Mouse (Mus musculus) kidney, embryonic 14.5 days (tissue): ENCODE data around the gene Wdr18. TPM values are rescaled to one million over a fixed set of nuclear protein-coding genes. Genes with fewer than 3 reads are reported as not detected.
A peak's percentile ranks its signal among the peaks of the same experiment; 100 is the strongest.

Source experiments
- ATAC-seq: fragments of 200-750 bp; cut with Nextera tagmentation; 2 replicates; pipeline ENCODE4 v1.8.0; 2017; ENCODE audit warnings: moderate number of reproducible peaks, mild to moderate bottlenecking, moderate TSS enrichment, moderate library complexity; ENCODE audit not compliant: low FRiP score, low TSS enrichment
- H3K27ac ChIP-seq: fragments of 300-500 bp; sonication (generic); 2 replicates; pipeline ENCODE4 v1.5.1; 2014; ENCODE audit warnings: low read depth, mild to moderate bottlenecking, low read length, moderate library complexity, mixed read lengths
- H3K27me3 ChIP-seq: fragments of 300-500 bp; sonication (generic); 2 replicates; pipeline ENCODE4 v1.6.1; 2014; ENCODE audit warnings: mild to moderate bottlenecking, low read length; ENCODE audit not compliant: control insufficient read depth, insufficient read depth
- H3K36me3 ChIP-seq: fragments of 300-500 bp; sonication (generic); 2 replicates; pipeline ENCODE4 v1.6.1; 2014; ENCODE audit warnings: low read length, mixed read lengths; ENCODE audit not compliant: control insufficient read depth, insufficient read depth
- H3K4me1 ChIP-seq: fragments of 300-500 bp; sonication (generic); 2 replicates; pipeline ENCODE4 v1.6.1; 2014; ENCODE audit warnings: low read length, mixed read lengths; ENCODE audit not compliant: control insufficient read depth, insufficient read depth
- H3K4me2 ChIP-seq: fragments of 300-500 bp; sonication (generic); replicated peaks from 2 replicates; pipeline ENCODE4 v1.6.1; 2014; ENCODE audit warnings: low read depth, mild to moderate bottlenecking, low read length
- H3K4me3 ChIP-seq: fragments of 300-500 bp; sonication (generic); 2 replicates; pipeline ENCODE4 v1.5.1; 2014; ENCODE audit warnings: mild to moderate bottlenecking, low read length
- H3K9ac ChIP-seq: fragments of 300-500 bp; sonication (generic); 2 replicates; pipeline ENCODE4 v1.6.1; 2014; ENCODE audit warnings: low read depth, mild to moderate bottlenecking, low read length, moderate library complexity
- H3K9me3 ChIP-seq: fragments of 300-500 bp; sonication (generic); 2 replicates; pipeline ENCODE4 v1.6.1; 2016; ENCODE audit warnings: low read length; ENCODE audit not compliant: control insufficient read depth
- WGBS: fragments of 180-500 bp; shearing (Covaris S2); extraction: QIAGEN DNeasy Blood & Tissue Kit; methylation state at CpG from one replicate; pipeline ENCODE4 v1.1.7; 2014; 5-methylcytosine and 5-hydroxymethylcytosine counted together
- polyA plus RNA-seq: library from polyadenylated mRNA; unstranded; fragments of >200 nt; fragmentation: Nextera tagmentation; extraction: Ambion mirVana; gene quantifications from 2 replicates; pipeline ENCODE4 v1.2.1, GENCODE M21; 2014

The Wdr18 gene
- polyA plus RNA-seq, 1 experiment from 2014 or later, result 132 TPM

GRCm38 (mm10) chr10:79931797-79932196, 28.2 kb upstream of the Wdr18 start:
- no peak overlapping the region for H3K4me3 ChIP-seq
- peaks cover 31% of the 10 kb centered on the region for H3K36me3 ChIP-seq
- no peak overlapping the region for H3K9ac ChIP-seq
- H3K27me3 ChIP-seq, result no peaks in the 10 kb centered on the region
- 81% methylated on average over 9 of the region's 9 CpGs for WGBS
- H3K9me3 ChIP-seq, result no peaks in the 10 kb centered on the region
- H3K4me1 ChIP-seq, result peaks cover 65% of the 10 kb centered on the region
- H3K4me2 ChIP-seq, result 0 out of 2 replicates have a peak overlapping the region, but pooled peaks have one; percentile 8
- ATAC-seq, result no peak
- H3K27ac ChIP-seq, result peak overlapping the region; percentile 53; the same call in 1 of the 2 replicates

GRCm38 (mm10) chr10:79932736-79933135, 27.2 kb upstream of the Wdr18 start:
- H3K9ac ChIP-seq, result peak overlapping the region; percentile 23; the same call in 1 of the 2 replicates
- H3K4me1 ChIP-seq, result peaks cover 75% of the 10 kb centered on the region
- H3K27ac ChIP-seq, result peak overlapping the region; percentile 53
- H3K4me3 ChIP-seq, result no peak overlapping the region
- 11% methylated on average over 8 of the region's 8 CpGs for WGBS
- H3K4me2 ChIP-seq, result peak overlapping the region; percentile 30
- H3K36me3 ChIP-seq, result peaks cover 41% of the 10 kb centered on the region
- H3K27me3 ChIP-seq, result no peaks in the 10 kb centered on the region
- H3K9me3 ChIP-seq, result no peaks in the 10 kb centered on the region
- peak; percentile 44 for ATAC-seq

GRCm38 (mm10) chr10:79933145-79933679, 26.7 kb upstream of the Wdr18 start:
- Histone ChIP-seq H3K4me2 (no peak overlapping the region), H3K4me3 (no peak overlapping the region), H3K4me1 (peaks cover 79% of the 10 kb centered on the region), H3K27me3 (no peaks in the 10 kb centered on the region), H3K36me3 (peaks cover 46% of the 10 kb centered on the region), H3K27ac (peak overlapping the region; percentile 53), H3K9me3 (no peaks in the 10 kb centered on the region), H3K9ac (0 out of 2 replicates have a peak overlapping the region, but pooled peaks have one; percentile 18)
- WGBS, result 63% methylated on average over 9 of the region's 9 CpGs
- ATAC-seq, result no peak

GRCm38 (mm10) chr10:79933861-79934260, 26.1 kb upstream of the Wdr18 start:
- no peak overlapping the region for H3K27ac ChIP-seq
- H3K4me1 ChIP-seq, result peaks cover 80% of the 10 kb centered on the region
- WGBS, result 77% methylated on average over 6 of the region's 6 CpGs
- H3K9ac ChIP-seq, result no peak overlapping the region
- no peaks in the 10 kb centered on the region for H3K9me3 ChIP-seq
- H3K4me2 ChIP-seq, result no peak overlapping the region
- peaks cover 47% of the 10 kb centered on the region for H3K36me3 ChIP-seq
- no peak for ATAC-seq
- H3K4me3 ChIP-seq, result no peak overlapping the region
- H3K27me3 ChIP-seq, result no peaks in the 10 kb centered on the region

- Histone ChIP-seq H3K4me1 (peaks cover 75% of the 10 kb centered on the region), H3K27me3 (no peaks in the 10 kb centered on the region), H3K4me3 (no peak overlapping the region), H3K9ac (no peak overlapping the region), H3K27ac (no peak overlapping the region), H3K9me3 (no peaks in the 10 kb centered on the region), H3K4me2 (no peak overlapping the region), H3K36me3 (peaks cover 47% of the 10 kb centered on the region)
- ATAC-seq, result no peak
- WGBS, result 61% methylated on average over 13 of the region's 13 CpGs
Measured at GRCm38 (mm10) chr10:79934272-79934721, 25.7 kb upstream of the Wdr18 start.

- H3K36me3 ChIP-seq, result peaks cover 52% of the 10 kb centered on the region
- peaks cover 70% of the 10 kb centered on the region for H3K4me1 ChIP-seq
- WGBS, result 83% methylated on average over 16 of the region's 16 CpGs
- no peaks in the 10 kb centered on the region for H3K27me3 ChIP-seq
- peak overlapping the region; percentile 18; the same call in 1 of the 2 replicates for H3K27ac ChIP-seq
- no peak overlapping the region for H3K4me3 ChIP-seq
- no peak overlapping the region for H3K9ac ChIP-seq
- H3K9me3 ChIP-seq, result no peaks in the 10 kb centered on the region
- no peak overlapping the region for H3K4me2 ChIP-seq
- no peak for ATAC-seq
Measured at GRCm38 (mm10) chr10:79934794-79935569, 25.0 kb upstream of the Wdr18 start.

GRCm38 (mm10) chr10:79936284-79936910, 23.6 kb upstream of the Wdr18 start:
- WGBS, result 59% methylated on average over 10 of the region's 10 CpGs
- Histone ChIP-seq H3K4me1 (peaks cover 71% of the 10 kb centered on the region), H3K9ac (no peak overlapping the region), H3K27ac (peak overlapping the region; percentile 14; the same call in 1 of the 2 replicates), H3K36me3 (peaks cover 52% of the 10 kb centered on the region; the same call in 1 of the 2 replicates), H3K4me3 (no peak overlapping the region), H3K9me3 (no peaks in the 10 kb centered on the region), H3K27me3 (no peaks in the 10 kb centered on the region), H3K4me2 (no peak overlapping the region)
- no peak for ATAC-seq

- Histone ChIP-seq H3K27ac (peak overlapping the region; percentile 14; the same call in 1 of the 2 replicates), H3K27me3 (no peaks in the 10 kb centered on the region), H3K4me3 (no peak overlapping the region), H3K9me3 (no peaks in the 10 kb centered on the region), H3K36me3 (peaks cover 49% of the 10 kb centered on the region; the same call in 1 of the 2 replicates), H3K9ac (no peak overlapping the region), H3K4me2 (no peak overlapping the region), H3K4me1 (peaks cover 65% of the 10 kb centered on the region)
- ATAC-seq, result no peak
- 74% methylated on average over 27 of the region's 27 CpGs for WGBS
Measured at GRCm38 (mm10) chr10:79936911-79937441, 23.0 kb upstream of the Wdr18 start.
